Mouse (Mus musculus) layer of hippocampus, adult 9-11 months (tissue): Measurements from ENCODE around the gene Ifnab.

ENCODE experiments used
- DNase-seq: peaks from one replicate; pipeline ENCODE4 v3.0.0; 2022

Ifnab gene

DNA sequence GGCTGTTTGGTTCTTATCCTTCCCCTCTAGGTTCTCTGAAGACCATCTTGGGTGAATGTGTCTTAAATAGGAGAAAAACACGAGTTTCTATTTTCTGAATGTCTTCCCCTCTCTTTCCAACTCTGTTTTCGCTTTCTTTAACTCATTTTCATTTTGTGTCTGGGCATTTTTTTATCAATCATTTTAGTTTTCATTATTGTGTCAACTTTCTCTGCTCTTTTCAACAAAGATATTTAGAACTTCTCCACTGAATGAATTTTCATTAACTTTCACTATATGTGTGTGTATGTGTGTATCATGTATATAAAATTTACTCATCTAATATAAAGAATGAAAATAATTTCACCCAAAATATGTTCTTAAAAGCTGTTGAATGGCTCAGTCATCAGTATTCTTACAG, at the start of gene Ifnab:
Gene Ifnab, minus strand, starts transcription at position 101 of the 400 bp plus-strand sequence.
- DNase-seq = no peak

DNA sequence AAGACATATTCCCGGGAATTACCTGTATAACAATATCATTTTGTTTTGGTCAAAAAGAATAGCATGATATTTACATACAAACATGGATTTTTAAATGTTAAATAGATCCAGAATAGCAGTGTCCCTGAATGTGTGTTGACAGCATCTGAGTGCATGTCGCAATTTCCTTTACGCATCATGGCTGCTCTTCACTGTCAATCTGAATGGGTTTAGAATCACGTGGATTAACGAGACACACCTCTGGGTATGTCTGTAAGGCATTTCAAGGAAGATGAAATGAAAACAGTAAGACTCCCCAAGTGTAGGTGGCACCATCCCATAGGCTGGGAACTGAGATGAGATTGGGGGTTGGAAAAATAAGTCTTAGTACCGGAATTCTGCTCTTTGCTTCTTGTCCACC, 47.9 kb upstream of the Ifnab start:
- no peak for DNase-seq

- DNase-seq = peak; percentile 14
Measured at GRCm38 (mm10) chr4:88738480-88738879, 47.3 kb upstream of the Ifnab start.

DNA sequence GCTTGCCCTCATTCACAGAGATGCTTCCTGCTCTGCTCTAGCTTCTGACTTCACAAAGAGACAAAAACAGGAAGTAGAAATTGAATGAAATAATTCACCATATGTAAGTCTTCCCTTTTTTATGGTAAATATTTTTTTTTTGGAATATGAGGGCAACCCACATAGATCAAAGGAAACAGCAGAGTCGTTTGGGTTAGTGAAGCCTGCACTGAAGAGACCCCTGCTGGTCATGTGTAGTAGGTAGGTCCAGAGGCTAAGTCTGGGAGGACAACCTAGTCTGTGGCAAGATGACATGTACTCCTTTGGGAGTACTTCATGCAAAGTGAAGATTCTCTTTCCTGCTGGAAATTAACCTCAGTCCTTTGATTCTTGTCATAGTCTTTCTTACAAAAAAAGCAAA, 36.2 kb upstream of the Ifnab start:
- DNase-seq = no peak

- no peak for DNase-seq
Measured at GRCm38 (mm10) chr4:88726727-88727126, 35.6 kb upstream of the Ifnab start.

- DNase-seq = no peak
Measured at GRCm38 (mm10) chr4:88723497-88724090, 32.4 kb upstream of the Ifnab start.

GRCm38 (mm10) chr4:88721791-88722721, 30.9 kb upstream of the Ifnab start, which contains the start of the genes Gm26566 and Klhl9:
Gene Gm26566 (plus strand): TSS chr4:88721805.
Gene Klhl9 (minus strand): TSS chr4:88722465.
- peak; percentile 90 for DNase-seq

- no peak for DNase-seq
Measured at GRCm38 (mm10) chr4:88718715-88719114, 27.6 kb upstream of the Ifnab start.

DNA sequence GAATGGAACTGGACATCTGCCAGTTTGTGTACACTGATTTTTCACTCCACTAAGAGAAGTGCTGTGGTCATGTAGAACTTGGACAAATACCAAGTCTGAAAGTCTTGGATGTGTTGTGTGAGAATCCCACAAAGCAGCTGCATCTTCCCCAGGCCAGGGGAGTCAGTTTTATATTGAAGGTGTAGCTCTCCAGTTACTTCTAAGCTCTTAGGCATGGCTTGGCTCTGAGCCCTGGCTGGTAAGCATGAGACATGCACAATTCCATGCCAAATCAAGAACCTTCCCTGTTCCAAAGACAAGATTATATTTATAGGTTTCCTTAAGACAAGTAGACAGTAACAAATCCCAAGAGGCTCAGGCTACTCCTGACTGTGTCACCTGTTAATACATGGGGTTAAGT, 23.9 kb upstream of the Ifnab start:
- DNase-seq = no peak

GRCm38 (mm10) chr4:88714281-88714680, 23.1 kb upstream of the Ifnab start:
- DNase-seq = no peak

GRCm38 (mm10) chr4:88707128-88707826, 16.1 kb upstream of the Ifnab start:
- no peak for DNase-seq

- no peak for DNase-seq
Measured at GRCm38 (mm10) chr4:88705924-88706323, 14.8 kb upstream of the Ifnab start.

DNA sequence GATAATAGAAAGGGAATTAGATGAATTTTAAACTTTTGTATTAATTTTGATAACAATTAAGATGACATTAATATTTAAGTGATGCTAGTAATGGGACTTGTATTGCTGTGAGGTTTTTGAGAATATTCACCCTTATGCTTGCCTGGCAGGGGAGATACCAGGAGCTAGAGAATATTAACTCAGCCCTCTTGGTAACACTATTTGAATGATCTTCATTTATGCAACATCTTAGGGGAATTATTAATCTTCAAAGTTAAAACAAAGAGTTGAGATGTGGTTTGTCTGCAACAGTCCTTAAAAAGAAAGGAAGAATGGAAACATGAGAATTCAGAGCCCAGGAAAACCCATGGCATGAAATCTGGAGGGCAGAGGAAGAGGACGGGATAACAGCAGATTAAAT, 8.1 kb upstream of the Ifnab start:
- DNase-seq = no peak

- no peak for DNase-seq
Measured at GRCm38 (mm10) chr4:88698781-88699180, 7.6 kb upstream of the Ifnab start.

DNA sequence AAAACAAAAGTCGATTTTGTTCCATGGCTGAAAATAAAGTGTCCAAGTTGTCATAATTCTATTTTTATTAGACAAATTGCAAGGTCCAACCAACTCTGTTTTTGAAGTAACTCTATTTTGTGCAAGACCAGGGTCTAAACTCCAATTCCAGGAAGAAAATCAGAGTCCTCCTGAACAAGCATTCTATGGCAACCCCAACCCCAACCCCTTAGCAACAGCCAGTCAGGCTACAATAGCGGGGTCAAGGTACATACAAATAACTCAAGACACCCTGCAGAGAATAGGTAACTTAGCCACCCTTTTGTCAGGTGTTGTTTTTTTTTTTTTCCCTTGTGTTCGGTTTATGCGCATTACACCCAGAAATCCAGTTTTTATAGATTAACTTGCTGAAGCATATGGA, 6.6 kb upstream of the Ifnab start:
- DNase-seq = no peak

DNA sequence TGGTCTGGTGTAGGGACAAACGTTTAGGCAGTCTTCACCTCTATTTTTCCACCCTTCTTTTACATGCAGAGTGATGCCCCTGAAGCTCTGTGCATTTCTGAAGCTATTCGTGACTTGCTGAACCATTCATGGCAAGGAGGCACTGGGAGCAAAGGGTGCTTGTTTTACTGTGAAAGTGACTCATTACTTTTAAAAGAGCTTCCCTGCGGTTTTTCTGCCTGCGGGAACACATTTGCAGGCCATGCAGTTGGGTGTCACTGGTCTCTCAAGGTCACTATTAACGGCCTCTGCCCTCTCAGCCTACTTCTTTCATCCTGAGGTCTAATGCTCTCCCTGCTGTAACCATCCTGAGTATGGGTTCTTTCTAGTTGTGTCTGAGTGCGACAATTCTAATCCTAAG, 5.9 kb upstream of the Ifnab start:
- DNase-seq = no peak

DNA sequence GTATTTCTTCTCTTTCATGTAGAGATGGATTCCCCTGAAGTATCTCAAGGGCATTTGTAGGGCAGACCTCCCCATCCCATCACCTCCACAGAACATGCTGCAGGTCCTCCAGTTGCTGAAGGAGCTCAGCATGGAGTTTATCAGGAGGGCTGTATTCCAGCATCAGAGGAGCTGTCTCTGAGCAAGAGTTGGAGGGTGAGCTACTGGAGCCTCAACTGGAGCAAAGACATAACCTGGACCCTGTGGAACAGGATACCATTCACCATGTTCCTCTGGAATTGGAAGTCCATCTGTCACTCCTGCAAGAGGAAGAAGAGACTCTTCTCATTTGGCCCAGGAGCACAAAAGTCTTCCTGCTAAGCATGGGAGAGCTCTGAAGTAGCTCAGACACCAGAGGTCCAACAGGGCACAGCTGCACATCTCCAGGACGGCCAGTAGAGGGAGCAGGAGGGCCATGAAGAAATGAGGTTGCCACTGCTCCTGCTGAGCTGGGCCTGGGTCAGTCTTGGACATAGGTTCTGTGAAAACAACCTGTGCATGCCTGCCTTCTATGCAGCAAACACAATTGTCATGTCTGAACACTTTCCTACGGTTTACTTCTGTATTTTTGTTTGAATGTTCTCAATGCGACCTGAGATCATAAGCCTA, 5.2 kb upstream of the Ifnab start:
- DNase-seq = peak; percentile 38

DNA sequence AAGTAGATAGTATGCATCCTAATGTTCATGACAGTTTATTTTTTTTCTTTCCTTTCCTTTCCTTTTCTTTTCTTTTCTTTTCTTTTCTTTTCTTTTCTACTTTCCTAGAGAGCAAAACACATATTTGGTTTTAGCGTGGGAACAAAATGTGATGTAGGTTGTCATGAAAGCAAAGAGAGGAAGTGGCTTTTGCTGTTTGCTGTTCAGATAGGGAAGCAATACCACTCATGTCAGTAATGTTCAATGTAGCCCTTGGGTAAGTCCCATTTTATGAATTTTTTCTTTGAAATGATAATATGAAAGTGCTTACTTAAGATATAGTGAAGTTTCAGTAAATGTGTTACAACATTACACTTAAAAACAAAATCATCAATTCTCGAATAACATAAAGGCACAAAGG, 2.2 kb upstream of the Ifnab start:
- DNase-seq = no peak

DNA sequence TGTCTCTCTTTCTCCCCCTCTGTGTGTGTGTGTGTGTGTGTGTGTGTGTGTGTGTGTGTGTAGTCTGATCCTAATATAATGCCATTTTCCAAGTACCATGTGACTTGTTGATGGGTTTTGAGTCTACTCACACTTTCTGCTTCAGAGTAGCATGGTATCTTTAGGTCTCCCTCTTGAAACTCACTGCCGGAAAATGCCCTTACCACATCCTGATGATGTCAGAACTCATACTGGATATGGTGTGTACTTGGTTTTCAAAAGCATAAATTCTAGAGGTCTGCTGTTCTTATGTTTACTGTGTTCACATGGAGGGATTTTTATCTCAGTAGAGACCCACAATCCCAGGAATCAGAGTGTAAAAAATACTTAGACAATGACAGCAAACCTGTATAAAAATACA, 1.4 kb upstream of the Ifnab start:
- no peak for DNase-seq

DNA sequence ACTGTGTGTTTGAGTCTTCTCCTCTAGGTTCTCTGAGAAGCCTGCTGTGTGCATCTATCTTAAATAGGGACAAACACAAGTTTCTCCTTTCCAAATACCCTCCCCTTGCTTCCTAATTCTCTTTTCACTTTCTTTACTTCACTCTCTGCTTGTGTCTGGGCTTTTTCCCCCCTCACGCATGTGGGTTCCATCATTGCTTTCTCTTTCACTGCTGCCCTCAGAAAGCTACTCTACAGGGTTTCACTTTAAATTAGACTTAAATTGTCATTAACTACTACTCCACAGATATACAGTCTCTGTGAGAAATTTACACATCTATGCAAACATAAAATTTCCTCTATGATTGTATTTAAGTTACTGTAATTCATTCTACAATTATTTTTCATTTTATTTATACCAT, 7.3 kb downstream of the Ifnab start, which contains the start of gene Ifna2:
Gene Ifna2, minus strand, starts transcription at position 101 of the 400 bp plus-strand sequence.
- no peak for DNase-seq

- DNase-seq = no peak
Measured at GRCm38 (mm10) chr4:88681353-88681752, 9.8 kb downstream of the Ifnab start.

DNA sequence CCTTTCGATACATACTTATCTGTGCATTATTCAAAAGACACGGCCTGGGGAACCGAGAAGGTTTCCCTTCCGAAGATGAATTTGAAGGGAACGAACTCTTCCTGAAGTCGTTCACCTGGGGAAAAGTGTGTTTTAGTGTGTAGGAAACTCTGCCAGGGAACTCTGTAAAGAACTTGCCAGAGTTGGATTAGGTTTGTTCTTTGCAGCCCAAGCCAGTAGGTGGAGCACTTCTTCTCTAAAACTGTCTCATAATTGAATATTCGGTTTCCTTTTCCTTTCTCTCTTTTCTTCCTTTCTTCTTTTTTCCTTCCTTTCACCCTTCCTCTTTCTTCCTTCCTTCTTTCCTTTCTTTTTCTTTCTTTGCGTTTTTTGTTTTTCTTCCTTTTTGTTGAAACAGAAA, 10.8 kb downstream of the Ifnab start:
- no peak for DNase-seq

GRCm38 (mm10) chr4:88676824-88677223, 14.3 kb downstream of the Ifnab start, which contains the start of gene Ifna16:
Gene Ifna16 (minus strand): TSS chr4:88676924.
- no peak for DNase-seq
